8 mouse cellular contexts compared by ENCODE assay signal in the genomic region with DNA sequence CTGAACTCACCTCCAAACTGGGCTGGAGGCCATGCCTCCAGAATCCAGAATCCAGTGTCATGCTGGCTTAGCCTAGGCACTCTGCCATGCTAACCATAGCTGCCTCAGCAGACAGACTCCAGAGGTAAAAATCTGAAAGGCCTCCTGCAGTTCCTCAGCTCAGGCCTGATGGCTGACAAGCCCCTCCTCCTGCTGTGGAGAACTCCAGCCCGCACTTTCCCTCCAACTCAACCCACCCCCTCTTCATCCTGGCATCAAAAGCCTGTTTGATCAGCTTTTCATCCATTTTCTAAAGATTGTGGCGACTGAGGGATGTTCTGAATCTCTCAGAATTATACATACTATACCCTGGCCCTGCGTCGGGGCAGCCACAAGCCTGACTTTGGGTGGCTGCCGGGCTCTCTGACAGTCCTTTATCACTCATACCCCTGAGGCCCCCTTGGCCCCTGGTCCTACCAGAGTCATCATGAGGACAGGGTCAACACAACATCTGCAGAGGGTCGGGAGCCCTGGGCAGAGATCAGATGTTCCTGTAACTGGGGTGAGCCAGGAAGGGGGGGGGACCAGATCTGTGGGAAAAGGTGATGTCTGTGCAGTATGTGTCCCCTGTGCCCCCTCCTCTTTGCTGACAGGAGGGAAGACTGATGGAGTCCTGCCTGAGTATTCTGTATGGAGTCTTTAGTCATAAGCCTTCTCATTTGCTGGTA. TPM values are rescaled to one million over a fixed set of nuclear protein-coding genes. Genes with fewer than 3 reads are reported as not detected.
DNase-seq lines count a peak whose midpoint lies in the region; ATAC-seq and TF ChIP-seq lines count a peak whose summit lies in the region.

No protein-coding gene starts in this region.

- 21% methylated on average over 6 of the region's 6 CpGs for WGBS in heart, embryonic 15.5 days
- 2% methylated on average over 6 of the region's 6 CpGs for WGBS in hindbrain, embryonic 12.5 days
- WGBS in midbrain, embryonic 14.5 days, result under 1% methylated on average over 6 of the region's 6 CpGs
- WGBS in kidney, embryonic 15.5 days, result 18% methylated on average over 6 of the region's 6 CpGs
- 53% methylated on average over 6 of the region's 6 CpGs for WGBS in kidney, adult 2 months

- H3K27ac ChIP-seq in heart, embryonic 15.5 days, result peak overlapping the region; percentile 8; the same call in 1 of the 2 replicates
- H3K27ac ChIP-seq in hindbrain, embryonic 12.5 days, result peak overlapping the region; percentile 31; the same call in 1 of the 2 replicates
- peak overlapping the region; percentile 87 for H3K27ac ChIP-seq in midbrain, embryonic 14.5 days (replicated peaks; ENCODE audit: low read depth, low read length)
- H3K27ac ChIP-seq in kidney, embryonic 15.5 days, result no peak overlapping the region
- no peak overlapping the region for H3K27ac ChIP-seq in kidney, adult 2 months (ENCODE audit: insufficient read depth, low read depth, low read length)

- H3K4me1 ChIP-seq in heart, embryonic 15.5 days (replicated peaks), result peaks cover 35% of the 10 kb centered on the region
- peaks cover 30% of the 10 kb centered on the region for H3K4me1 ChIP-seq in hindbrain, embryonic 12.5 days
- H3K4me1 ChIP-seq in midbrain, embryonic 14.5 days (ENCODE audit: control insufficient read depth, insufficient read depth, low read length), result peaks cover 25% of the 10 kb centered on the region
- peaks cover 39% of the 10 kb centered on the region for H3K4me1 ChIP-seq in kidney, embryonic 15.5 days
- H3K4me1 ChIP-seq in kidney, adult 2 months (ENCODE audit: control insufficient read depth, insufficient read depth, low read length), result no peaks in the 10 kb centered on the region

- no peak overlapping the region; the same call in 1 of the 2 replicates for H3K4me2 ChIP-seq in heart, embryonic 15.5 days
- H3K4me2 ChIP-seq in hindbrain, embryonic 12.5 days (replicated peaks), result peak overlapping the region; percentile 34
- peak overlapping the region; percentile 54 for H3K4me2 ChIP-seq in midbrain, embryonic 14.5 days (ENCODE audit: low read length)
- no peak overlapping the region for H3K4me2 ChIP-seq in kidney, embryonic 15.5 days

- 0 out of 2 replicates have a peak overlapping the region, but pooled peaks have one; percentile 15 for H3K9ac ChIP-seq in heart, embryonic 15.5 days
- H3K9ac ChIP-seq in hindbrain, embryonic 12.5 days, result no peak overlapping the region; the same call in 1 of the 2 replicates
- peak overlapping the region; percentile 42 for H3K9ac ChIP-seq in midbrain, embryonic 14.5 days (replicated peaks; ENCODE audit: low read length)
- H3K9ac ChIP-seq in kidney, embryonic 15.5 days, result no peak overlapping the region

- no peaks in the 10 kb centered on the region for H3K27me3 ChIP-seq in heart, embryonic 15.5 days
- H3K27me3 ChIP-seq in hindbrain, embryonic 12.5 days, result no peaks in the 10 kb centered on the region; the same call in 1 of the 2 replicates
- no peaks in the 10 kb centered on the region; the same call in 1 of the 2 replicates for H3K27me3 ChIP-seq in midbrain, embryonic 14.5 days (ENCODE audit: control insufficient read depth, insufficient read depth, low read length)
- 0 out of 2 replicates have a peak, but pooled peaks cover 2% of the 10 kb centered on the region for H3K27me3 ChIP-seq in kidney, embryonic 15.5 days
- no peaks in the 10 kb centered on the region for H3K27me3 ChIP-seq in kidney, adult 2 months (replicated peaks; ENCODE audit: control insufficient read depth, insufficient read depth, low read length)

- TF ChIP-seq CTCF in kidney, adult 2 months (conservative IDR thresholded peaks at IDR 0.05; ENCODE audit: insufficient read depth, insufficient read length, low read depth, low read length), result no peak

- no peak for DNase-seq in heart, postnatal 36 days
- peak; percentile 6 for DNase-seq in NIH3T3 (ENCODE audit: low read depth)
- peak; percentile 84 for DNase-seq in midbrain, embryonic 14.5 days
- no peak for DNase-seq in kidney, adult 2 months

- 0 out of 2 replicates have a peak, but pooled peaks have one; percentile 19 for ATAC-seq in heart, embryonic 15.5 days (replicated peaks; ENCODE audit: insufficient number of reproducible peaks, insufficient read depth, low FRiP score, low read depth)
- peak; percentile 43; the same call in 1 of the 2 replicates for ATAC-seq in hindbrain, embryonic 12.5 days (ENCODE audit: low FRiP score)
- peak; percentile 62; the same call in 1 of the 2 replicates for ATAC-seq in midbrain, embryonic 14.5 days (ENCODE audit: low FRiP score, low TSS enrichment)
- no peak for ATAC-seq in megakaryocyte progenitor cell, adult 5-6 weeks (replicated peaks; ENCODE audit: poor library complexity)
- ATAC-seq in kidney, embryonic 15.5 days (replicated peaks; ENCODE audit: low FRiP score), result no peak

- TF ChIP-seq POLR2A in kidney, adult 2 months (IDR thresholded peaks at IDR 0.05; ENCODE audit: low read depth, low read length), result no peak

- H3K9me3 ChIP-seq in heart, embryonic 15.5 days (replicated peaks), result no peaks in the 10 kb centered on the region
- H3K9me3 ChIP-seq in hindbrain, embryonic 12.5 days (replicated peaks), result peaks cover 6% of the 10 kb centered on the region
- no peaks in the 10 kb centered on the region for H3K9me3 ChIP-seq in midbrain, embryonic 14.5 days (ENCODE audit: control insufficient read depth, low read length)
- peaks cover 8% of the 10 kb centered on the region for H3K9me3 ChIP-seq in kidney, embryonic 15.5 days (replicated peaks)

- H3K4me3 ChIP-seq in heart, embryonic 15.5 days, result no peak overlapping the region
- H3K4me3 ChIP-seq in hindbrain, embryonic 12.5 days, result no peak overlapping the region
- 0 out of 2 replicates have a peak overlapping the region, but pooled peaks have one; percentile 8 for H3K4me3 ChIP-seq in midbrain, embryonic 14.5 days (replicated peaks; ENCODE audit: low read depth, low read length)
- H3K4me3 ChIP-seq in kidney, embryonic 15.5 days (replicated peaks), result no peak overlapping the region
- no peak overlapping the region for H3K4me3 ChIP-seq in kidney, adult 2 months (ENCODE audit: insufficient read depth, low read depth, low read length)

- intact Hi-C loops in heart, postnatal 36 days (cut with DNase I), result loop anchor here (2.0 kb wide), 1 partner anchor 40 kb away; no protein-coding TSS in a partner anchor

- no peaks in the 10 kb centered on the region for H3K36me3 ChIP-seq in heart, embryonic 15.5 days
- H3K36me3 ChIP-seq in hindbrain, embryonic 12.5 days, result no peaks in the 10 kb centered on the region
- H3K36me3 ChIP-seq in midbrain, embryonic 14.5 days (ENCODE audit: control insufficient read depth, insufficient read depth, low read length), result no peaks in the 10 kb centered on the region
- H3K36me3 ChIP-seq in kidney, embryonic 15.5 days, result no peaks in the 10 kb centered on the region
- H3K36me3 ChIP-seq in kidney, adult 2 months (ENCODE audit: control insufficient read depth, insufficient read depth, low read length), result no peaks in the 10 kb centered on the region

RNA-seq across cellular contexts. Expression of gene Nfam1, which starts 9.7 kb away (rescaled TPM):
- 1.8 and 3.9 TPM in 2 replicates for polyA plus RNA-seq in heart, embryonic 15.5 days (2015; fragmentation: Nextera tagmentation; extraction: Ambion mirVana)
- 1 to 10 TPM; 2.3 to 4.4 TPM for total RNA-seq in heart, postnatal 36 days (2021)
- 1.9 and 2.2 TPM in 2 replicates for polyA plus RNA-seq in hindbrain, embryonic 12.5 days (2016; fragmentation: Nextera tagmentation; extraction: Ambion mirVana)
- polyA plus RNA-seq in midbrain, embryonic 14.5 days (2014; fragmentation: Nextera tagmentation; extraction: Ambion mirVana), result 1.2 and 2.9 TPM in 2 replicates
- 40.9 and 43.6 TPM in 2 replicates for total RNA-seq in megakaryocyte progenitor cell, adult 5-6 weeks (2015)
- 45.3 and 53.5 TPM in 2 replicates for total RNA-seq in megakaryocyte progenitor cell, adult 5-6 weeks (2017)
- polyA plus RNA-seq in kidney, embryonic 15.5 days (2015; fragmentation: Nextera tagmentation; extraction: Ambion mirVana), result 2.9 and 3.0 TPM in 2 replicates
- polyA plus RNA-seq in kidney, adult 2 months (2012; rRNA removed), result 2.2 and 2.9 TPM in 2 replicates

RNA-seq across cellular contexts. Expression of gene Serhl, which starts 46.5 kb away (rescaled TPM):
- 61.5 and 66.3 TPM in 2 replicates for polyA plus RNA-seq in heart, embryonic 15.5 days (2015; fragmentation: Nextera tagmentation; extraction: Ambion mirVana)
- 10 to 100 TPM; 43.6 to 46.5 TPM for total RNA-seq in heart, postnatal 36 days (2021)
- polyA plus RNA-seq in hindbrain, embryonic 12.5 days (2016; fragmentation: Nextera tagmentation; extraction: Ambion mirVana), result 44.3 and 46.1 TPM in 2 replicates
- polyA plus RNA-seq in midbrain, embryonic 14.5 days (2014; fragmentation: Nextera tagmentation; extraction: Ambion mirVana), result 23.1 and 24.7 TPM in 2 replicates
- 36.7 and 56.1 TPM in 2 replicates for total RNA-seq in megakaryocyte progenitor cell, adult 5-6 weeks (2015)
- total RNA-seq in megakaryocyte progenitor cell, adult 5-6 weeks (2017), result 37.9 and 40.8 TPM in 2 replicates
- 54.1 and 59.4 TPM in 2 replicates for polyA plus RNA-seq in kidney, embryonic 15.5 days (2015; fragmentation: Nextera tagmentation; extraction: Ambion mirVana)
- 106 and 124 TPM in 2 replicates for polyA plus RNA-seq in kidney, adult 2 months (2012; rRNA removed)

RNA-seq across cellular contexts. Expression of gene Tcf20, which starts 55.1 kb away (rescaled TPM):
- polyA plus RNA-seq in heart, embryonic 15.5 days (2015; fragmentation: Nextera tagmentation; extraction: Ambion mirVana), result 4.2 and 5.2 TPM in 2 replicates
- total RNA-seq in heart, postnatal 36 days (2021), result 10 to 100 TPM; 56.1 to 56.7 TPM
- polyA plus RNA-seq in hindbrain, embryonic 12.5 days (2016; fragmentation: Nextera tagmentation; extraction: Ambion mirVana), result 12.4 and 14.0 TPM in 2 replicates
- 17.8 and 18.0 TPM in 2 replicates for polyA plus RNA-seq in midbrain, embryonic 14.5 days (2014; fragmentation: Nextera tagmentation; extraction: Ambion mirVana)
- 45.1 and 48.5 TPM in 2 replicates for total RNA-seq in megakaryocyte progenitor cell, adult 5-6 weeks (2015)
- 76.8 and 83.1 TPM in 2 replicates for total RNA-seq in megakaryocyte progenitor cell, adult 5-6 weeks (2017)
- 8.4 and 9.3 TPM in 2 replicates for polyA plus RNA-seq in kidney, embryonic 15.5 days (2015; fragmentation: Nextera tagmentation; extraction: Ambion mirVana)
- polyA plus RNA-seq in kidney, adult 2 months (2012; rRNA removed), result 17.8 and 18.1 TPM in 2 replicates

Comparison
In these comparisons a context has a peak if more than half of its experiments do, and no peak if none do; other contexts are left out.
1. ATAC-seq: peak in heart, embryonic 15.5 days (single experiment), hindbrain, embryonic 12.5 days (single experiment) and midbrain, embryonic 14.5 days (single experiment); none in megakaryocyte progenitor cell, adult 5-6 weeks (single experiment) and kidney, embryonic 15.5 days (single experiment).
2. H3K27ac ChIP-seq: peak in heart, embryonic 15.5 days (single experiment), hindbrain, embryonic 12.5 days (single experiment) and midbrain, embryonic 14.5 days (single experiment); none in kidney, embryonic 15.5 days (single experiment) and kidney, adult 2 months (single experiment).
3. H3K4me2 ChIP-seq: peak in hindbrain, embryonic 12.5 days (single experiment) and midbrain, embryonic 14.5 days (single experiment); none in heart, embryonic 15.5 days (single experiment) and kidney, embryonic 15.5 days (single experiment).
4. H3K9ac ChIP-seq: peak in heart, embryonic 15.5 days (single experiment) and midbrain, embryonic 14.5 days (single experiment); none in hindbrain, embryonic 12.5 days (single experiment) and kidney, embryonic 15.5 days (single experiment).
5. DNase-seq: peak in NIH3T3 (single experiment) and midbrain, embryonic 14.5 days (single experiment); none in heart, postnatal 36 days (0 of 2) and kidney, adult 2 months (single experiment).